Mouse (Mus musculus) kidney, adult 18-20 months (tissue): Measurements from ENCODE around the gene Olfr406.

ENCODE experiments used
- DNase-seq: peaks from one replicate; pipeline ENCODE4 v3.0.0; 2021

Gene Olfr406

DNA sequence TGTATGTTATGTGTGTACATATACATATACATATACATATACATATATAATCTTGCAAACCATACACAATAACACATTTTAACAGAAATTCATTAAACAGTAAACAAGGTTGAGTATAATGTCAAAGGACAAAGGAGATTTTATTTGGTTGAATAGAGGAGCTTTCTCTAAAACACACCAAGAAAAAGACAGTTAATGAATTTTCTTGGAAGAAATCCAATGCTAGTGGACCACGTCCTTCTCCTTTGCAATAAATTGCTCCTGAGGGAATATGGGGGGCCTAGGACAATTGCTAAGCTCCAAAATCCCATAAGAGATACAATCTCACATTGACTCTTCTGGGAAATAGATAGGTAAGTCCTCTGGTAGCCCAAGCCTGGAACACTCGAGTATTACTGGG, at the start of gene Olfr406:
Gene Olfr406, plus strand, starts transcription at position 301 of the 400 bp plus-strand sequence.
- no peak for DNase-seq

DNA sequence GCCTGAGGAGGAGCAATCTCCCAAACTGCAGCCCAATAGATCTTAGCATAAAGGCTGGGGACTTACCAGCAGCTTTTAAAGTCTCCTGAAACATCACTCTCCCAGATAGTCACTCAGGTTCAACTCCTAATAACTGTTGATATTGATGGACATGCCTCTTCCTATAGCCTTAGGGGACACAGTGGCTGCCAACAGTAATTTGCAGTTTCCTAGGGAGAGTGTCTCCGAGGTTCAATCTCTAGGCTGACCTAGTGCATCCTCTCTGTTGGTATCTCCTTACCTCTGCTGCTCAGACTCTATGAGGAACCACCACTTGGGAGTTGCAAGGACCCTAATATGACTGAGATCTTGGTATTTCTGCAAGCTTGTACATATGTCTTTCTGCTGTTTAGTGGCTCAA, 48.3 kb upstream of the Olfr406 start, which contains the start of gene Olfr43:
Gene Olfr43, minus strand, starts transcription at position 101 of the 400 bp plus-strand sequence.
- no peak for DNase-seq

DNA sequence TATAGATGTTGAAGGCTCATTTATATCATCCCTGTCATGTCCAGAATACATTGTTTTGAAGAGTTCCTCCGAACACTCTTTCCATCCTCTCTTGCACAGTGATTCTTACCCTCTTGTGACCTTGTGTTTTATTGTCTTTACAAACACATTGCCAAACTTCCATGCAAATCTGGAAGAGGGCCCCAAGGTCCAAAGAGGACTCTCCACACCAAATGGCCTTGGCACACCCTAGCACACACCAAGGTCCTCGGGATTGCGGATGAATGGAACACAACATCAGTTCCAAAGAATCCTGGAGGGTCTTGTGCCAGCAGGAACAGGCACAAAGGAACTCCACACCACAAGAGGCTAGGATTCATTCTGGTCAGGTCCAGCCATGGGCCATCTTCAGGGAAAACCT, 18.4 kb upstream of the Olfr406 start:
- DNase-seq, result no peak

DNA sequence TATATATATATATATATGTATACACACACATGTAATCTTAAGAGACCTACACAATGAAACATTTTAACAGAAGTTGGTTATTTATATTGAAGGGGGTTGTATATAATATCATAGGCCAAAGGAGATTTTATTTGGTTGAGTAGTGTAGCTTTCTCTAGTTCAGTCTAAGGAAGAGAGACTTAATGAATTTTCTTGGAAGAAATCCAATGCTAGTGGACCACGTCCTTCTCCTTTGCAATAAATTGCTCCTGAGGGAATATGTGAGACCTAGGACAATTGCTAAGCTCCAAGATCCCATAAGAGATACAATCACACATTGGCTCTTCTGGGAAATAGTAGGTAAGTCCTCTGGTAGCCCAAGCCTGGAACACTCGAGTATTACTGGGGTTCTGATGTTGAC, 23.8 kb downstream of the Olfr406 start, which contains the start of gene Olfr59:
Gene Olfr59, plus strand, starts transcription at position 301 of the 400 bp plus-strand sequence.
- no peak for DNase-seq

DNA sequence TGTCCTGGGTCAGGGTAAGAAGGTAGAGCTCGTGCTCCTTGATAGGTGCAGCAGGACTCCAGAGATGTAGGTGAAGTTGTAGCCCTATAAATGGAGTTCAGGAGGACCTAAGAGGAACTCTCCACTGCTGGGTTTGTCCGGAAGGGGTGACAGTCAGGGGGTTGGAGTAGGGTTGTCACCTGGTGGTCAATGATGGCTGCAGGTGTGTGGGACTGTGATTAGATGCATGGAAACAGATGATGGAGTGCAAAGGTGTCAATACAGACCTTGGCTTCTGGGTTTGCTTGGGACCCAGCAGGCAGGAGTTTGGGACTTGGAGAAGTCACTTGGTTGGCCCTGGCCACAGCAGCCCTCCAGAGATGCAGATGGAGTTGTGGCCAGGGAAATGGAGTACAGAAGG, 27.6 kb downstream of the Olfr406 start:
- DNase-seq, result no peak
